8 mouse cellular contexts compared by ENCODE assay signal in the genomic region with DNA sequence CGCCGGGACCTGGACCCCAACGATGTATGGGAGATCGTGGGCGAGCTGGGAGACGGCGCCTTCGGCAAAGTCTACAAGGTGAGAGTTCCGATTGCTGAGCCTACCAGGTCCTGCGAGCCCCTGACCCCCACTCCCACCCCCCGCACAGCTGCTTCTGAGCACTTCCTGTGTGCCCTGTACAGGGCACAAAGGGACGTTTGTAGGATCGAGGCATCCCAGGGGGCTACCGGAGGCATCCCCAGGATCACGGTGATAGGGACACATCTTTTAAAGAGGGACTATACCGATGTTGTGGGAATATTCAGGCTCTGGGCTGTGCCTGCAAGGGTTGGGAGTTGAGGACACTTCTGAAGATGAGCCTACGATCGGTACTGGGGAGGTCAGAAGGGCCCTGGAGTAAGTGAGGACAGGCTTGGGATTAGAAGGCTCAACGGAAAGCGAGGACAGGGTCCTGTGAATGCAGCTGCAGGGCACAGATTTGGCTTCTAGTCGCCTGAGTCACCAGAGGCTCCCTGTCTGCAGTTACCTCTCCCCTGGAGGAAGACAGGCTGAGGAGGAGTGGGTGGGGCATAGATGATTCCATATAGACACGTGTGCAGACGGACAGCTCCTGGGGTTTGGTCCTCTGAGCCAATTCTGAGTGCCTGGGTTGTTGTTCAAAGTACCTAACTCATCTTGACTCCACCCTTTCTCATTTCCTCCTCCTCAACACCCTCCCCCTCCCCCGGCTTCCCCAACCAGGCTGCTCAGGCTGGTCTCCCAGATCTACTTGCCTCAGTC. TPM values are rescaled to one million over a fixed set of nuclear protein-coding genes. Genes with fewer than 3 reads are reported as not detected.
A peak's percentile ranks its signal among the peaks of the same experiment; 100 is the strongest.
DNase-seq lines count a peak whose midpoint lies in the region; ATAC-seq lines count a peak whose summit lies in the region.

No protein-coding gene starts in this region.

- WGBS in forebrain, embryonic 12.5 days: 1% methylated on average over 24 of the region's 24 CpGs
- WGBS in intestine, embryonic 15.5 days: under 1% methylated on average over 24 of the region's 24 CpGs
- WGBS in liver, embryonic 15.5 days (ENCODE audit: insufficient replicate concordance): 1% methylated on average over 24 of the region's 24 CpGs

- peaks cover 80% of the 10 kb centered on the region for H3K4me1 ChIP-seq in erythroblast, embryonic 14.5 days (ENCODE audit: control insufficient read depth)
- peaks cover 39% of the 10 kb centered on the region for H3K4me1 ChIP-seq in forebrain, embryonic 12.5 days
- peaks cover 22% of the 10 kb centered on the region for H3K4me1 ChIP-seq in intestine, embryonic 15.5 days (replicated peaks)
- H3K4me1 ChIP-seq in liver, embryonic 15.5 days (replicated peaks): peaks cover 67% of the 10 kb centered on the region

- H3K4me2 ChIP-seq in forebrain, embryonic 12.5 days: peak overlapping the region; percentile 99
- peak overlapping the region; percentile 99 for H3K4me2 ChIP-seq in intestine, embryonic 15.5 days (replicated peaks)
- peak overlapping the region; percentile 99 for H3K4me2 ChIP-seq in liver, embryonic 15.5 days

- peaks cover 34% of the 10 kb centered on the region for H3K36me3 ChIP-seq in erythroblast, embryonic 14.5 days (ENCODE audit: control insufficient read depth)
- H3K36me3 ChIP-seq in forebrain, embryonic 12.5 days (replicated peaks): no peaks in the 10 kb centered on the region
- no peaks in the 10 kb centered on the region for H3K36me3 ChIP-seq in intestine, embryonic 15.5 days
- H3K36me3 ChIP-seq in liver, embryonic 15.5 days (replicated peaks): 0 out of 2 replicates have a peak, but pooled peaks cover 5% of the 10 kb centered on the region

- DNase-seq in natural killer cell, adult 2 months (ENCODE audit: low spot score in 2 of 2): peak; percentile 62 to 72
- peak; percentile 77 for DNase-seq in thymus, postnatal 0 days (ENCODE audit: low spot score)

- H3K9me3 ChIP-seq in erythroblast, embryonic 14.5 days (ENCODE audit: control insufficient read depth, low read length): no peaks in the 10 kb centered on the region
- H3K9me3 ChIP-seq in forebrain, embryonic 12.5 days: no peaks in the 10 kb centered on the region
- no peaks in the 10 kb centered on the region for H3K9me3 ChIP-seq in intestine, embryonic 15.5 days
- no peaks in the 10 kb centered on the region for H3K9me3 ChIP-seq in liver, embryonic 15.5 days (replicated peaks)

- H3K27me3 ChIP-seq in erythroblast, embryonic 14.5 days (ENCODE audit: control insufficient read depth): peaks cover 9% of the 10 kb centered on the region; the same call in 1 of the 2 replicates
- H3K27me3 ChIP-seq in forebrain, embryonic 12.5 days: peaks cover 58% of the 10 kb centered on the region
- no peaks in the 10 kb centered on the region for H3K27me3 ChIP-seq in intestine, embryonic 15.5 days (replicated peaks)
- H3K27me3 ChIP-seq in liver, embryonic 15.5 days: no peaks in the 10 kb centered on the region

- H3K27ac ChIP-seq in forebrain, embryonic 12.5 days: no peak overlapping the region
- H3K27ac ChIP-seq in intestine, embryonic 15.5 days: 0 out of 2 replicates have a peak overlapping the region, but pooled peaks have one; percentile 17
- peak overlapping the region; percentile 66 for H3K27ac ChIP-seq in liver, embryonic 15.5 days (replicated peaks)

- H3K4me3 ChIP-seq in erythroblast, embryonic 14.5 days (replicated peaks): peak overlapping the region; percentile 92
- peak overlapping the region; percentile 70 for H3K4me3 ChIP-seq in forebrain, embryonic 12.5 days (replicated peaks)
- H3K4me3 ChIP-seq in intestine, embryonic 15.5 days (replicated peaks): peak overlapping the region; percentile 63
- peak overlapping the region; percentile 72 for H3K4me3 ChIP-seq in liver, embryonic 15.5 days (replicated peaks)

- H3K9ac ChIP-seq in forebrain, embryonic 12.5 days: peak overlapping the region; percentile 71
- H3K9ac ChIP-seq in intestine, embryonic 15.5 days: peak overlapping the region; percentile 61
- H3K9ac ChIP-seq in liver, embryonic 15.5 days: peak overlapping the region; percentile 75

- no peak for ATAC-seq in erythroblast, adult 5-6 weeks (replicated peaks; ENCODE audit: low FRiP score, poor library complexity, severe bottlenecking)
- peak; percentile 62 for ATAC-seq in activated CD4-positive, CD25-positive, alpha-beta regulatory T cell, adult 4 months
- ATAC-seq in forebrain, embryonic 12.5 days (ENCODE audit: low FRiP score): peak; percentile 40
- peak; percentile 55 for ATAC-seq in intestine, embryonic 15.5 days
- peak; percentile 28; the same call in 1 of the 2 replicates for ATAC-seq in liver, embryonic 15.5 days (ENCODE audit: insufficient read depth)

RNA-seq across cellular contexts. Expression of gene Stk10, which starts 0.6 kb away (rescaled TPM):
- 2.8 and 3.8 TPM in 2 replicates for polyA plus RNA-seq in erythroblast, embryonic 14.5 days (2012)
- 11.5 and 18.3 TPM in 2 replicates for total RNA-seq in erythroblast, adult 5-6 weeks (2015; ENCODE audit: low replicate concordance)
- 9.9 and 19.2 TPM in 2 replicates for total RNA-seq in erythroblast, adult 5-6 weeks (2017; ENCODE audit: low replicate concordance)
- 100 to 1,000 TPM in 1 of 2 experiments, 10 to 100 TPM in 1; 66.9 to 116 TPM for polyA plus RNA-seq in activated CD4-positive, CD25-positive, alpha-beta regulatory T cell, adult 4 months (2017; shearing (Covaris generic))
- polyA plus RNA-seq in forebrain, embryonic 12.5 days (2016; fragmentation: Nextera tagmentation; extraction: Ambion mirVana): 2.3 and 2.4 TPM in 2 replicates
- polyA plus RNA-seq in intestine, embryonic 15.5 days (2015; fragmentation: Nextera tagmentation; extraction: Ambion mirVana): 3.6 and 4.3 TPM in 2 replicates
- polyA plus RNA-seq in liver, embryonic 15.5 days (2015; fragmentation: Nextera tagmentation; extraction: Ambion mirVana): 4.3 TPM in 2 replicates
- 10.6 and 12.9 TPM in 2 replicates for polyA plus RNA-seq in thymus, postnatal 0 days (2015; fragmentation: Nextera tagmentation; extraction: Ambion mirVana)

RNA-seq across cellular contexts. Expression of gene Efcab9, which starts 1.8 kb away (rescaled TPM):
- polyA plus RNA-seq in erythroblast, embryonic 14.5 days (2012): 0.07 TPM in 1 of 2 replicates, not detected in the other
- not detected in 2 replicates for total RNA-seq in erythroblast, adult 5-6 weeks (2015; ENCODE audit: low replicate concordance)
- not detected in 2 replicates for total RNA-seq in erythroblast, adult 5-6 weeks (2017; ENCODE audit: low replicate concordance)
- 1 to 10 TPM; 1.1 to 1.2 TPM for polyA plus RNA-seq in activated CD4-positive, CD25-positive, alpha-beta regulatory T cell, adult 4 months (2017; shearing (Covaris generic))
- polyA plus RNA-seq in forebrain, embryonic 12.5 days (2016; fragmentation: Nextera tagmentation; extraction: Ambion mirVana): 0.27 TPM in 1 of 2 replicates, not detected in the other
- polyA plus RNA-seq in intestine, embryonic 15.5 days (2015; fragmentation: Nextera tagmentation; extraction: Ambion mirVana): 0.35 and 0.64 TPM in 2 replicates
- 0.20 and 0.41 TPM in 2 replicates for polyA plus RNA-seq in liver, embryonic 15.5 days (2015; fragmentation: Nextera tagmentation; extraction: Ambion mirVana)
- polyA plus RNA-seq in thymus, postnatal 0 days (2015; fragmentation: Nextera tagmentation; extraction: Ambion mirVana): 1.9 and 2.1 TPM in 2 replicates
